ENCODE assay signal across 9 mouse cellular contexts in genomic region chr17:29249512-29249911, GRCm38 (mm10). TPM values are rescaled to one million over a fixed set of nuclear protein-coding genes. Genes with fewer than 3 reads are reported as not detected.
DNase-seq lines count a peak whose midpoint lies in the region; ATAC-seq and TF ChIP-seq lines count a peak whose summit lies in the region.
"Had no signal": no experiment of that assay in that cellular context is flagged by ENCODE, and none has a peak within 500 bp of the region (broad histone marks: within the 10 kb centered on the region; RNA-seq: fewer than 3 reads in every experiment).

No protein-coding gene starts in this region.

- no peak overlapping the region for H3K4me3 ChIP-seq in heart, embryonic 10.5 days
- H3K4me3 ChIP-seq in heart, postnatal 0 days (ENCODE audit: low read depth, low read length): no peak overlapping the region
- H3K4me3 ChIP-seq in forebrain, embryonic 12.5 days (replicated peaks): no peak overlapping the region

- peak; percentile 43 for TF ChIP-seq CTCF in heart, postnatal 0 days (IDR thresholded peaks at IDR 0.05; ENCODE audit: low read depth)

- H3K4me1 ChIP-seq in heart, embryonic 10.5 days: peaks cover 74% of the 10 kb centered on the region
- H3K4me1 ChIP-seq in heart, postnatal 0 days (ENCODE audit: control insufficient read depth, insufficient read depth): peaks cover 70% of the 10 kb centered on the region
- peaks cover 24% of the 10 kb centered on the region for H3K4me1 ChIP-seq in forebrain, embryonic 12.5 days

- TF ChIP-seq EP300 in heart, postnatal 0 days (IDR thresholded peaks at IDR 0.05; ENCODE audit: low read depth): peak; percentile 30; the same call in 1 of the 2 replicates

- 0 out of 2 replicates have a peak, but pooled peaks cover 2% of the 10 kb centered on the region for H3K27me3 ChIP-seq in heart, embryonic 10.5 days (ENCODE audit: insufficient read depth, poor library complexity, severe bottlenecking)
- 0 out of 2 replicates have a peak, but pooled peaks cover 2% of the 10 kb centered on the region for H3K27me3 ChIP-seq in heart, postnatal 0 days (ENCODE audit: control insufficient read depth, insufficient read depth, low read length)
- 0 out of 2 replicates have a peak, but pooled peaks cover under 1% of the 10 kb centered on the region for H3K27me3 ChIP-seq in forebrain, embryonic 12.5 days
- H3K27me3 ChIP-seq: Patski had no signal

- H3K4me2 ChIP-seq in heart, postnatal 0 days (ENCODE audit: low read depth, low read length): no peak overlapping the region
- no peak overlapping the region for H3K4me2 ChIP-seq in forebrain, embryonic 12.5 days

- no peaks in the 10 kb centered on the region for H3K9me3 ChIP-seq in heart, embryonic 10.5 days
- H3K9me3 ChIP-seq in heart, postnatal 0 days (replicated peaks; ENCODE audit: control insufficient read depth, low read length): no peaks in the 10 kb centered on the region
- no peaks in the 10 kb centered on the region for H3K9me3 ChIP-seq in forebrain, embryonic 12.5 days

- ATAC-seq in heart, postnatal 0 days (ENCODE audit: insufficient read depth, low read depth): peak; percentile 28
- ATAC-seq in megakaryocyte progenitor cell, adult 5-6 weeks (replicated peaks; ENCODE audit: poor library complexity): peak; percentile 48
- ATAC-seq in forebrain, embryonic 12.5 days (ENCODE audit: low FRiP score): no peak
- ATAC-seq in granulocyte monocyte progenitor cell, adult 5-6 weeks (replicated peaks; ENCODE audit: poor library complexity, severe bottlenecking): no peak
- ATAC-seq: Patski had no signal

- no peak overlapping the region; the same call in 1 of the 2 replicates for H3K27ac ChIP-seq in heart, embryonic 10.5 days
- peak overlapping the region; percentile 36 for H3K27ac ChIP-seq in heart, postnatal 0 days (ENCODE audit: low read depth)
- H3K27ac ChIP-seq in forebrain, embryonic 12.5 days: no peak overlapping the region

- 56% methylated on average over 9 of the region's 9 CpGs for WGBS in heart, embryonic 10.5 days
- WGBS in heart, postnatal 0 days: 43% methylated on average over 9 of the region's 9 CpGs
- WGBS in forebrain, embryonic 12.5 days: 73% methylated on average over 9 of the region's 9 CpGs

- H3K9ac ChIP-seq in heart, postnatal 0 days (replicated peaks; ENCODE audit: low read depth, low read length): no peak overlapping the region
- no peak overlapping the region for H3K9ac ChIP-seq in forebrain, embryonic 12.5 days

- peak; percentile 96 for DNase-seq in heart, adult 11 months
- DNase-seq in heart, embryonic 10.5 days (ENCODE audit: low spot score): no peak
- DNase-seq in testis, postnatal 10 days (ENCODE audit: low spot score): peak; percentile 82
- DNase-seq in testis, postnatal 14 days (ENCODE audit: low spot score): no peak
- peak; percentile 83 for DNase-seq in heart, postnatal 0 days (ENCODE audit: low spot score)

- H3K36me3 ChIP-seq in heart, embryonic 10.5 days: peaks cover 47% of the 10 kb centered on the region
- H3K36me3 ChIP-seq in heart, postnatal 0 days (replicated peaks; ENCODE audit: control insufficient read depth, insufficient read depth, low read length): peaks cover 7% of the 10 kb centered on the region
- peaks cover 48% of the 10 kb centered on the region for H3K36me3 ChIP-seq in forebrain, embryonic 12.5 days (replicated peaks)

RNA-seq across cellular contexts. Expression of gene Cpne5, which starts 11.5 kb away (rescaled TPM):
- 18.0 and 23.3 TPM in 2 replicates for polyA plus RNA-seq in heart, embryonic 10.5 days (2016; fragmentation: Nextera tagmentation; extraction: Ambion mirVana)
- 3.6 and 9.7 TPM in 2 replicates for total RNA-seq in heart, postnatal 0 days (2014; rRNA removed; ENCODE audit: low replicate concordance)
- polyA plus RNA-seq in heart, postnatal 0 days (2015; fragmentation: Nextera tagmentation; extraction: Ambion mirVana): 8.4 and 9.9 TPM in 2 replicates
- 0.64 and 0.90 TPM in 2 replicates for total RNA-seq in megakaryocyte progenitor cell, adult 5-6 weeks (2015)
- 0.96 and 3.5 TPM in 2 replicates for total RNA-seq in megakaryocyte progenitor cell, adult 5-6 weeks (2017)
- polyA plus RNA-seq in forebrain, embryonic 12.5 days (2016; fragmentation: Nextera tagmentation; extraction: Ambion mirVana): 9.9 and 10.7 TPM in 2 replicates
- 5.9 and 6.3 TPM in 2 replicates for total RNA-seq in granulocyte monocyte progenitor cell, adult 5-6 weeks (2014; fragmentation: Nextera tagmentation)
- total RNA-seq in granulocyte monocyte progenitor cell, adult 5-6 weeks (2017): 1.7 and 14.3 TPM in 2 replicates

RNA-seq across cellular contexts. Expression of gene Ppil1, which starts 14.5 kb away (rescaled TPM):
- polyA plus RNA-seq in heart, embryonic 10.5 days (2016; fragmentation: Nextera tagmentation; extraction: Ambion mirVana): 147 and 188 TPM in 2 replicates
- total RNA-seq in heart, postnatal 0 days (2014; rRNA removed; ENCODE audit: low replicate concordance): 46.3 and 64.4 TPM in 2 replicates
- polyA plus RNA-seq in heart, postnatal 0 days (2015; fragmentation: Nextera tagmentation; extraction: Ambion mirVana): 75.5 and 78.5 TPM in 2 replicates
- 67.3 and 73.9 TPM in 2 replicates for total RNA-seq in megakaryocyte progenitor cell, adult 5-6 weeks (2015)
- 82.0 and 103 TPM in 2 replicates for total RNA-seq in megakaryocyte progenitor cell, adult 5-6 weeks (2017)
- 139 and 142 TPM in 2 replicates for polyA plus RNA-seq in forebrain, embryonic 12.5 days (2016; fragmentation: Nextera tagmentation; extraction: Ambion mirVana)
- total RNA-seq in granulocyte monocyte progenitor cell, adult 5-6 weeks (2014; fragmentation: Nextera tagmentation): 83.0 and 122 TPM in 2 replicates
- 97.1 and 107 TPM in 2 replicates for total RNA-seq in granulocyte monocyte progenitor cell, adult 5-6 weeks (2017)

RNA-seq across cellular contexts. Expression of gene BC004004, which starts 19.1 kb away (rescaled TPM):
- 79.2 and 94.0 TPM in 2 replicates for polyA plus RNA-seq in heart, embryonic 10.5 days (2016; fragmentation: Nextera tagmentation; extraction: Ambion mirVana)
- 208 and 234 TPM in 2 replicates for total RNA-seq in heart, postnatal 0 days (2014; rRNA removed; ENCODE audit: low replicate concordance)
- polyA plus RNA-seq in heart, postnatal 0 days (2015; fragmentation: Nextera tagmentation; extraction: Ambion mirVana): 140 and 155 TPM in 2 replicates
- total RNA-seq in megakaryocyte progenitor cell, adult 5-6 weeks (2015): 85.3 and 97.7 TPM in 2 replicates
- total RNA-seq in megakaryocyte progenitor cell, adult 5-6 weeks (2017): 84.9 and 99.2 TPM in 2 replicates
- polyA plus RNA-seq in forebrain, embryonic 12.5 days (2016; fragmentation: Nextera tagmentation; extraction: Ambion mirVana): 65.0 and 65.2 TPM in 2 replicates
- 97.2 and 127 TPM in 2 replicates for total RNA-seq in granulocyte monocyte progenitor cell, adult 5-6 weeks (2014; fragmentation: Nextera tagmentation)
- 67.3 and 108 TPM in 2 replicates for total RNA-seq in granulocyte monocyte progenitor cell, adult 5-6 weeks (2017)

Comparison
In these comparisons a context has a peak if more than half of its experiments do, and no peak if none do; other contexts are left out.
1. DNase-seq: peak in heart, adult 11 months (single experiment), testis, postnatal 10 days (single experiment) and heart, postnatal 0 days (single experiment); none in heart, embryonic 10.5 days (single experiment) and testis, postnatal 14 days (single experiment).
2. ATAC-seq: peak in heart, postnatal 0 days (single experiment) and megakaryocyte progenitor cell, adult 5-6 weeks (single experiment); none in forebrain, embryonic 12.5 days (single experiment) and granulocyte monocyte progenitor cell, adult 5-6 weeks (single experiment).